Mouse (Mus musculus) CH12.LX (cell line): ENCODE results near the gene Lrrc73. TPM values are rescaled to one million over a fixed set of nuclear protein-coding genes. Genes with fewer than 3 reads are reported as not detected.

Experiments used
- DNase-seq: peaks from one replicate; pipeline ENCODE4 v3.0.0-alpha.2; 2013; ENCODE audit errors: extremely low read depth
- H3K27ac ChIP-seq: 2 replicates; pipeline ENCODE4 v1.5.1; 2012; ENCODE audit warnings: low read depth, mild to moderate bottlenecking, control low read depth, moderate library complexity; ENCODE audit not compliant: insufficient read depth
- H3K27me3 ChIP-seq: replicated peaks from 2 replicates; pipeline ENCODE3; 2012; ENCODE audit warnings: inconsistent platforms
- H3K36me3 ChIP-seq, 2 experiments: replicated peaks in 1 of 2; 2 replicates each; pipeline versions ENCODE3 to v1.6.1; 2012; ENCODE audit warnings: inconsistent platforms in 1 of 2, low read length in 1 of 2, mild to moderate bottlenecking in 1 of 2, mixed read lengths in 1 of 2, moderate library complexity in 1 of 2; ENCODE audit not compliant: control insufficient read depth in 1 of 2, insufficient read depth in 1 of 2
- H3K4me1 ChIP-seq, 2 experiments: 2 replicates each; pipeline ENCODE4 v1.6.1; 2012; ENCODE audit warnings: inconsistent platforms in 1 of 2, moderate library complexity in 1 of 2; ENCODE audit not compliant: insufficient read depth in 2 of 2, control insufficient read depth in 1 of 2
- H3K4me2 ChIP-seq: 2 replicates; pipeline ENCODE4 v1.6.1; 2012; ENCODE audit warnings: low read depth, mild to moderate bottlenecking, control low read depth; ENCODE audit not compliant: poor library complexity, insufficient read depth, severe bottlenecking
- H3K4me3 ChIP-seq, 3 experiments: fragments of 150-350 bp in 1 of 3; sonication (generic) in 1 of 3; replicated peaks in 1 of 3; 2 replicates each; pipeline versions ENCODE3 to v1.5.1; 2011 to 2012; ENCODE audit warnings: low read depth in 2 of 3, low read length in 2 of 3, mild to moderate bottlenecking in 2 of 3, moderate library complexity in 2 of 3, control low read depth in 1 of 3, improper control_type of control experiment in 1 of 3, inconsistent platforms in 1 of 3, mixed read lengths in 1 of 3; ENCODE audit not compliant: poor library complexity in 1 of 3
- H3K79me2 ChIP-seq: replicated peaks from 2 replicates; pipeline ENCODE4 v1.6.1; 2012; ENCODE audit warnings: mild to moderate bottlenecking, moderate library complexity; ENCODE audit not compliant: control insufficient read depth, poor library complexity, insufficient read depth, severe bottlenecking; ENCODE audit errors: extremely low read depth
- H3K9ac ChIP-seq: 2 replicates; pipeline ENCODE4 v1.6.1; 2012; ENCODE audit warnings: low read depth, mild to moderate bottlenecking, control low read depth, moderate library complexity; ENCODE audit not compliant: insufficient read depth
- H3K9me3 ChIP-seq: replicated peaks from 2 replicates; pipeline ENCODE3; 2012; ENCODE audit warnings: low read length, inconsistent platforms, mixed read lengths
- CHD1 ChIP-seq: IDR thresholded peaks from 2 replicates; pipeline ENCODE4 v1.6.1; 2012; ENCODE audit warnings: low read depth, low read length, improper control_type of control experiment, inconsistent platforms
- CTCF ChIP-seq, 2 experiments: IDR thresholded peaks in 1 of 2; conservative IDR thresholded peaks in 1 of 2; 2 replicates each; pipeline ENCODE4 v1.5.1; 2011 to 2012; ENCODE audit warnings: low read depth in 2 of 2, low read length in 2 of 2, improper control_type of control experiment in 1 of 2, inconsistent platforms in 1 of 2, mild to moderate bottlenecking in 1 of 2, moderate library complexity in 1 of 2
- EP300 ChIP-seq: IDR thresholded peaks from 2 replicates; pipeline ENCODE4 v1.6.1; 2011; ENCODE audit warnings: low read length, improper control_type of control experiment
- MAX ChIP-seq: IDR thresholded peaks from 2 replicates; pipeline ENCODE4 v1.6.1; 2011; ENCODE audit warnings: low read length, improper control_type of control experiment
- NELFE ChIP-seq: IDR thresholded peaks from 2 replicates; pipeline ENCODE4 v1.6.1; 2011; ENCODE audit warnings: low read depth, low read length, improper control_type of control experiment
- NRF1 ChIP-seq: IDR thresholded peaks from 2 replicates; pipeline ENCODE4 v1.6.1; 2014; ENCODE audit warnings: low read depth, mild to moderate bottlenecking, inconsistent platforms, low read length, improper control_type of control experiment, moderate library complexity
- POLR2A ChIP-seq: IDR thresholded peaks from 2 replicates; pipeline ENCODE4 v1.6.1; 2011; ENCODE audit warnings: low read depth, mild to moderate bottlenecking, improper control_type of control experiment, low read length
- RAD21 ChIP-seq: IDR thresholded peaks from 2 replicates; pipeline ENCODE4 v1.6.1; 2011; ENCODE audit warnings: low read depth, mild to moderate bottlenecking, low read length, improper control_type of control experiment, moderate library complexity
- TCF12 ChIP-seq: IDR thresholded peaks from 2 replicates; pipeline ENCODE4 v1.6.1; 2014; ENCODE audit warnings: low read depth, mild to moderate bottlenecking, inconsistent platforms, low read length, improper control_type of control experiment
- UBTF ChIP-seq: IDR thresholded peaks from 2 replicates; pipeline ENCODE4 v1.6.1; 2012; ENCODE audit warnings: low read depth, mild to moderate bottlenecking, inconsistent platforms, low read length, improper control_type of control experiment, moderate library complexity
- USF1 ChIP-seq: IDR thresholded peaks from 2 replicates; pipeline ENCODE4 v1.6.1; 2014; ENCODE audit warnings: low read depth, mild to moderate bottlenecking, inconsistent platforms, low read length, improper control_type of control experiment
- ZNF384 ChIP-seq: IDR thresholded peaks from 2 replicates; pipeline ENCODE4 v1.6.1; 2012; ENCODE audit warnings: low read depth, low read length, improper control_type of control experiment, inconsistent platforms
- dilution Hi-C: fragments of 300-500 bp; cut with MboI; formaldehyde crosslinking; loops from 2 replicates; pipeline ENCODE4 v1.14.3; 2020; ENCODE audit warnings: low sequenced_read_pairs; ENCODE audit not compliant: extremely low pct_unique_long_range_greater_than_20kb, extremely low pct_ligation_motif_present
- in situ Hi-C: fragments of 300-500 bp; cut with MboI; formaldehyde crosslinking; loops from 3 replicates; pipeline ENCODE4 v1.14.3; 2019; ENCODE audit warnings: low sequenced_read_pairs, low pct_ligation_motif_present, low pct_unique_long_range_greater_than_20kb, mixed read lengths
- polyA plus RNA-seq: library from polyadenylated mRNA; unstranded; fragments of >175 nt; gene quantifications from 2 replicates; pipeline ENCODE4 v1.2.1, GENCODE M21; 2012; ENCODE audit warnings: low read depth; ENCODE audit not compliant: insufficient read length
- total RNA-seq, 2 experiments: library from RNA; depleted of rRNA; stranded (reverse); fragments of 300-350 nt in 1 of 2; fragments of >200 nt in 1 of 2; gene quantifications; 2 replicates each; pipeline ENCODE4 v1.2.3; 2012 to 2014

The Lrrc73 gene
- total and polyA plus RNA-seq, 3 experiments = 1.8 to 4.0 (median 3.6) TPM

DNA sequence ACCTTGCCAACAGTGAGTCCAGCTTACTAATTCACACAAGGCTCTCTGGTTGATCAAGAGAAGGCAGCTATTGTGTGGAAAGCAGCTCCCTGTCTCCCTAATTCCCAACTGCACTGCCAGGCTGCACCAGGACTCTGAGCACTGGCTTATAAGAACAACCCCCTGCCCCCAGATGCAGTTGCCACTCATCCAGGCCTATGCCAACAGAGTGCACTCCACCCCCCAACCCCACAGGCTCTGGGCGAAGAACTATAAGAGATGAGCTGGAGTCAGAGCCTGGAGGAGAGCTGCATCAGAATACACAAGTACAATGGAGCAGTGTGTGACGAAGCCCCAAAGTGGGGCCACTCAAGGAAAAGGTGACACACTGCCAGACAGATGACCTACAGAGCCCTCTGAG, 18.7 kb downstream of the Lrrc73 start:
- TF ChIP-seq USF1 (no peak), MAX (no peak), TCF12 (no peak), POLR2A (no peak), EP300 (no peak)
- no peak overlapping the region for H3K4me3 ChIP-seq

GRCm38 (mm10) chr17:46272675-46273074, 19.3 kb downstream of the Lrrc73 start:
- Histone ChIP-seq H3K4me3 (no peak overlapping the region), H3K9ac (no peak overlapping the region), H3K4me2 (no peak overlapping the region), H3K36me3 (peaks cover 48 to 90% of the 10 kb centered on the region in 2 experiments), H3K27me3 (no peaks in the 10 kb centered on the region), H3K4me1 (peaks cover 0 to 2% of the 10 kb centered on the region in 2 experiments; a peak in 2 of 4 replicates), H3K9me3 (no peaks in the 10 kb centered on the region), H3K79me2 (no peaks in the 10 kb centered on the region; the same call in 1 of the 2 replicates), H3K27ac (no peak overlapping the region)
- DNase-seq = no peak
- TF ChIP-seq NRF1 (no peak), NELFE (no peak), ZNF384 (no peak), CTCF (conservative IDR thresholded peaks at IDR 0.05 in 1 of 2, IDR thresholded peaks at IDR 0.05 in 1 of 2; ENCODE audit: low read depth in 2 of 2, low read length in 2 of 2) (no peak), UBTF (no peak)
- dilution Hi-C loops = no loop called here
- in situ Hi-C loops = no loop called here

More for the DNA sequence above, 18.7 kb downstream of the Lrrc73 start:
- DNase-seq = no peak
- no peak overlapping the region for H3K4me2 ChIP-seq
- H3K27me3 ChIP-seq = no peaks in the 10 kb centered on the region
- dilution Hi-C loops = no loop called here
- H3K9ac ChIP-seq = no peak overlapping the region
- peaks cover 43 to 90% of the 10 kb centered on the region in 2 experiments for H3K36me3 ChIP-seq
- H3K79me2 ChIP-seq = no peaks in the 10 kb centered on the region; the same call in 1 of the 2 replicates
- no peaks in the 10 kb centered on the region for H3K9me3 ChIP-seq
- peaks cover 0 to 2% of the 10 kb centered on the region in 2 experiments; a peak in 2 of 4 replicates for H3K4me1 ChIP-seq
- in situ Hi-C loops = no loop called here
- no peak overlapping the region for H3K27ac ChIP-seq

DNA sequence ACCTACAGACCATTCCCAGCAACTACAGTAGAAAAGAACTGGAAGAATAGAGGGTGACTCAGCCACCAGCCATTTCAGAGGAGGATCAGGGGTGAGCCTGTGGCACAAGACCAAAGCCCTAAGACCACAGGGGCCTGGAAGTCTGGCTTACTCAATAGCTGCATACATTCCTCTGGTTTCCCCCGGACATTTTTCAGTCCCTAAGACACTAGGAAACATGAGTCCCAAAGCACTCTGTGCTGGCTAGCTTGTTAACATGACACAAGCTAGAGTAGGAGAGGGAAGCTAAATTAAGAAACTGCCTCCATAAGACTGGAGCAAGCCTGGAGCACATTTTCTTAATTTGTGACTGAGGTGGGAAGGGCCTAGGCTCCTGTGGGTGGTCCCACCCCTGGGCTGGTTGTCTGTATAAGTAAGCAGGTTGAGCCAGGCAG, 20.5 kb downstream of the Lrrc73 start:
- TF ChIP-seq MAX = no peak
- no peak for TF ChIP-seq CHD1
- no peak for TF ChIP-seq RAD21
- TF ChIP-seq ZNF384 = no peak
- Histone ChIP-seq H3K27me3 (no peaks in the 10 kb centered on the region), H3K9ac (no peak overlapping the region), H3K4me3 (no peak overlapping the region), H3K4me2 (no peak overlapping the region), H3K36me3 (peaks cover 53 to 91% of the 10 kb centered on the region in 2 experiments), H3K79me2 (no peaks in the 10 kb centered on the region; the same call in 1 of the 2 replicates), H3K27ac (no peak overlapping the region), H3K9me3 (no peaks in the 10 kb centered on the region), H3K4me1 (no peaks in the 10 kb centered on the region; a peak in 1 of 4 replicates)
- no peak for DNase-seq
- dilution Hi-C loops (no loop called here), in situ Hi-C loops (no loop called here)
